ENCODE assay signal across 9 mouse cellular contexts in the genomic region with DNA sequence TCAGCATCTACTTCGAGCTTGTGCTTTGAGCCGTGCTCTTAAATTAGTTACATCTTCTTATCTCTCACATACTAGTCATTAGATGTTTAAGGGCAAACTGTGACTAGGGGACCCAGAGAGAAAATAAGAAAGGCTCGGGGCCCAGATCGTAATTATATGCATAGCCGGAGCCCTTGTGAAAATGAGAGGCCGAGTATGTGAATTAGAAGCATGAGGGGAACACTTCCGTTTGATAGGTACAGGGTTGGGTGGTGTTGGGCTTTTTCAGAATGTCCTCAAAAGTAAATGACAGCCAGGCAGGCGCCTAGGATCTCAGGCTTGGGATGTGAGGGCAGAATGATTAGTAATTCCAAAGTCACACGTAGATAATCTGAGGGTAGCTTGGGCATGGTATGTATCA. TPM values are rescaled to one million over a fixed set of nuclear protein-coding genes. Genes with fewer than 3 reads are reported as not detected.
A peak's percentile ranks its signal among the peaks of the same experiment; 100 is the strongest.
DNase-seq lines count a peak whose midpoint lies in the region; ATAC-seq and TF ChIP-seq lines count a peak whose summit lies in the region.
"Had no signal": no experiment of that assay in that cellular context is flagged by ENCODE, and none has a peak within 500 bp of the region (broad histone marks: within the 10 kb centered on the region; RNA-seq: fewer than 3 reads in every experiment).

No protein-coding gene starts in this region.

- H3K27me3 ChIP-seq in lung, embryonic 16.5 days (ENCODE audit: control insufficient read depth, insufficient read depth, low read depth, low read length): no peaks in the 10 kb centered on the region
- H3K27me3 ChIP-seq in embryonic facial prominence, embryonic 11.5 days (ENCODE audit: control insufficient read depth, insufficient read depth, low read length): no peaks in the 10 kb centered on the region
- no peaks in the 10 kb centered on the region for H3K27me3 ChIP-seq in limb, embryonic 10.5 days (ENCODE audit: low read depth, poor library complexity, severe bottlenecking)
- no peaks in the 10 kb centered on the region for H3K27me3 ChIP-seq in small intestine, adult 2 months (ENCODE audit: control insufficient read depth, insufficient read depth, low read length)

- WGBS in lung, embryonic 16.5 days: 30% methylated on average over 9 of the region's 9 CpGs
- WGBS in embryonic facial prominence, embryonic 11.5 days: 35% methylated on average over 9 of the region's 9 CpGs
- whole genome bisulfite sequencing in limb, embryonic 10.5 days: 35% methylated on average over 9 of the region's 9 CpGs
- 18% methylated on average over 9 of the region's 9 CpGs for WGBS in small intestine, adult 2 months

- TF ChIP-seq POLR2A in small intestine, adult 2 months (IDR thresholded peaks at IDR 0.05; ENCODE audit: low read depth, low read length): no peak

- H3K4me1 ChIP-seq in lung, embryonic 16.5 days (replicated peaks; ENCODE audit: control insufficient read depth, insufficient read depth, low read length): peaks cover 8% of the 10 kb centered on the region
- H3K4me1 ChIP-seq in embryonic facial prominence, embryonic 11.5 days (ENCODE audit: control insufficient read depth, insufficient read depth, low read length): no peaks in the 10 kb centered on the region
- H3K4me1 ChIP-seq in limb, embryonic 10.5 days: peaks cover 9% of the 10 kb centered on the region
- peaks cover 3% of the 10 kb centered on the region; the same call in 1 of the 2 replicates for H3K4me1 ChIP-seq in small intestine, adult 2 months (ENCODE audit: control insufficient read depth, insufficient read depth, insufficient read length, low read length)

- intact Hi-C loops in gastrocnemius, postnatal 14 days (cut with DNase I; ENCODE audit: low total_unique reads): no loop called here

- peaks cover 20% of the 10 kb centered on the region for H3K36me3 ChIP-seq in lung, embryonic 16.5 days (ENCODE audit: control insufficient read depth, insufficient read depth, low read length)
- peaks cover 3% of the 10 kb centered on the region for H3K36me3 ChIP-seq in embryonic facial prominence, embryonic 11.5 days (replicated peaks; ENCODE audit: control insufficient read depth, insufficient read depth, low read depth, low read length)
- H3K36me3 ChIP-seq in limb, embryonic 10.5 days: peaks cover 42% of the 10 kb centered on the region
- H3K36me3 ChIP-seq in small intestine, adult 2 months (ENCODE audit: control insufficient read depth, insufficient read depth, low read length): peaks cover 32% of the 10 kb centered on the region

- H3K9ac ChIP-seq in lung, embryonic 16.5 days (ENCODE audit: low read length): peak overlapping the region; percentile 82
- peak overlapping the region; percentile 80 for H3K9ac ChIP-seq in embryonic facial prominence, embryonic 11.5 days (replicated peaks; ENCODE audit: low read length)

- no peaks in the 10 kb centered on the region for H3K9me3 ChIP-seq in lung, embryonic 16.5 days (ENCODE audit: control insufficient read depth, low read length)
- no peaks in the 10 kb centered on the region for H3K9me3 ChIP-seq in embryonic facial prominence, embryonic 11.5 days (replicated peaks; ENCODE audit: control insufficient read depth, low read length)
- no peaks in the 10 kb centered on the region for H3K9me3 ChIP-seq in limb, embryonic 10.5 days (replicated peaks)

- H3K27ac ChIP-seq in lung, embryonic 16.5 days (ENCODE audit: low read length): no peak overlapping the region
- H3K27ac ChIP-seq in embryonic facial prominence, embryonic 11.5 days (replicated peaks; ENCODE audit: low read depth, low read length): no peak overlapping the region
- H3K27ac ChIP-seq in limb, embryonic 10.5 days: 0 out of 2 replicates have a peak overlapping the region, but pooled peaks have one; percentile 82
- no peak overlapping the region for H3K27ac ChIP-seq in small intestine, adult 2 months (ENCODE audit: insufficient read depth, low read depth, low read length)

- peak overlapping the region; percentile 74 for H3K4me3 ChIP-seq in lung, embryonic 16.5 days (ENCODE audit: low read length)
- H3K4me3 ChIP-seq in embryonic facial prominence, embryonic 11.5 days (ENCODE audit: low read depth, low read length): peak overlapping the region; percentile 75
- H3K4me3 ChIP-seq in limb, embryonic 10.5 days: peak overlapping the region; percentile 77
- H3K4me3 ChIP-seq in small intestine, adult 2 months (ENCODE audit: low read depth, low read length): peak overlapping the region; percentile 27; the same call in 1 of the 2 replicates

- peak overlapping the region; percentile 87 for H3K4me2 ChIP-seq in lung, embryonic 16.5 days (ENCODE audit: low read depth, low read length)
- H3K4me2 ChIP-seq in embryonic facial prominence, embryonic 11.5 days (ENCODE audit: low read depth, low read length): peak overlapping the region; percentile 58

- no peak for TF ChIP-seq CTCF in small intestine, adult 2 months (IDR thresholded peaks at IDR 0.05; ENCODE audit: extremely low read depth, insufficient read length, insufficient replicate concordance, low read depth, low read length)

- DNase-seq in lung, postnatal 25 days (ENCODE audit: low spot score): no peak
- DNase-seq in embryonic facial prominence, embryonic 11.5 days (ENCODE audit: low spot score): no peak
- DNase-seq in limb, embryonic 10.5 days (ENCODE audit: low spot score): no peak
- DNase-seq in gastrocnemius, postnatal 25 days: no peak
- no peak for DNase-seq in gastrocnemius, postnatal 14 days
- DNase-seq in retina, postnatal 1 day: no peak
- DNase-seq: cerebellum, adult 18-20 months had no signal

- no peak for ATAC-seq in lung, embryonic 16.5 days (ENCODE audit: low read depth)
- no peak for ATAC-seq in embryonic facial prominence, embryonic 11.5 days (replicated peaks; ENCODE audit: insufficient number of reproducible peaks, low FRiP score, low TSS enrichment, low read depth)

RNA-seq across cellular contexts. Expression of gene Dhx8, which starts 0.9 kb away (rescaled TPM):
- 26.2 and 32.1 TPM in 2 replicates for polyA plus RNA-seq in lung, embryonic 16.5 days (2015; fragmentation: Nextera tagmentation; extraction: Ambion mirVana)
- 46.7 and 47.3 TPM in 2 replicates for polyA plus RNA-seq in embryonic facial prominence, embryonic 11.5 days (2014; fragmentation: Nextera tagmentation; extraction: Ambion mirVana)
- 51.7 and 60.5 TPM in 2 replicates for polyA plus RNA-seq in limb, embryonic 10.5 days (2016; fragmentation: Nextera tagmentation; extraction: Ambion mirVana)
- polyA plus RNA-seq in small intestine, adult 2 months (2012; rRNA removed): 4.6 and 8.0 TPM in 2 replicates
- 10 to 100 TPM; 12.4 TPM for total RNA-seq in gastrocnemius, postnatal 25 days (2021)
- total RNA-seq in gastrocnemius, postnatal 14 days (2021): 10 to 100 TPM; 12.7 to 13.6 TPM

RNA-seq across cellular contexts. Expression of gene Etv4, which starts 51.6 kb away (rescaled TPM):
- polyA plus RNA-seq in lung, embryonic 16.5 days (2015; fragmentation: Nextera tagmentation; extraction: Ambion mirVana): 10.3 and 13.4 TPM in 2 replicates
- 14.5 and 15.1 TPM in 2 replicates for polyA plus RNA-seq in embryonic facial prominence, embryonic 11.5 days (2014; fragmentation: Nextera tagmentation; extraction: Ambion mirVana)
- polyA plus RNA-seq in limb, embryonic 10.5 days (2016; fragmentation: Nextera tagmentation; extraction: Ambion mirVana): 37.8 and 48.3 TPM in 2 replicates
- polyA plus RNA-seq in small intestine, adult 2 months (2012; rRNA removed): 0.95 and 2.3 TPM in 2 replicates
- 1 to 10 TPM; 5.7 to 6.1 TPM for total RNA-seq in gastrocnemius, postnatal 25 days (2021)
- total RNA-seq in gastrocnemius, postnatal 14 days (2021): 1 to 10 TPM; 4.1 to 4.9 TPM

Comparison
In these comparisons a context has a peak if more than half of its experiments do, and no peak if none do; other contexts are left out.
1. H3K4me3 ChIP-seq: peak in every context shown above with its lines; median percentile 77 in limb, embryonic 10.5 days; 75 in embryonic facial prominence, embryonic 11.5 days; 74 in lung, embryonic 16.5 days; 27 in small intestine, adult 2 months.